Mouse (Mus musculus): ENCODE results near the gene Cd274. TPM values are rescaled to one million over a fixed set of nuclear protein-coding genes. Genes with fewer than 3 reads are reported as not detected.

The Cd274 gene
- polyA plus RNA-seq, 1 experiment from 2014 or later, result 0.16 TPM

- Histone ChIP-seq H3K27me3 (no peaks in the 10 kb centered on the region), H3K27ac (no peak overlapping the region), H3K4me1 (peaks cover 7% of the 10 kb centered on the region; the same call in 1 of the 2 replicates), H3K4me3 (replicated peaks) (no peak overlapping the region), H3K9me3 (replicated peaks) (no peaks in the 10 kb centered on the region), H3K4me2 (no peak overlapping the region), H3K9ac (no peak overlapping the region), H3K36me3 (no peaks in the 10 kb centered on the region)
- WGBS, result 95% methylated on average over 2 of the region's 2 CpGs
- ATAC-seq (replicated peaks; ENCODE audit: low FRiP score), result no peak
These were observed 786 bp downstream of the Cd274 start for GRCm38 (mm10) chr19:29368041-29368440.

- WGBS, result 77% methylated on average over 3 of the region's 3 CpGs
- ATAC-seq (replicated peaks; ENCODE audit: low FRiP score), result no peak
These were observed 1.5 kb downstream of the Cd274 start for GRCm38 (mm10) chr19:29368671-29369309.

GRCm38 (mm10) chr19:29370112-29370511 is 2.9 kb downstream of the Cd274 start:
- Histone ChIP-seq H3K4me1 (peaks cover 7% of the 10 kb centered on the region; the same call in 1 of the 2 replicates), H3K4me3 (replicated peaks) (no peak overlapping the region), H3K27ac (no peak overlapping the region), H3K4me2 (no peak overlapping the region), H3K36me3 (no peaks in the 10 kb centered on the region), H3K27me3 (no peaks in the 10 kb centered on the region), H3K9me3 (replicated peaks) (no peaks in the 10 kb centered on the region), H3K9ac (no peak overlapping the region)
- WGBS, result 68% methylated on average over 12 of the region's 12 CpGs
- no peak for ATAC-seq (replicated peaks; ENCODE audit: low FRiP score)

More at GRCm38 (mm10) chr19:29368671-29369309, 1.5 kb downstream of the Cd274 start:
- H3K9ac ChIP-seq, result no peak overlapping the region
- H3K27me3 ChIP-seq, result no peaks in the 10 kb centered on the region
- H3K36me3 ChIP-seq, result no peaks in the 10 kb centered on the region
- no peak overlapping the region for H3K4me2 ChIP-seq
- H3K4me3 ChIP-seq (replicated peaks), result no peak overlapping the region
- H3K9me3 ChIP-seq (replicated peaks), result no peaks in the 10 kb centered on the region
- peaks cover 7% of the 10 kb centered on the region; the same call in 1 of the 2 replicates for H3K4me1 ChIP-seq
- H3K27ac ChIP-seq, result no peak overlapping the region

GRCm38 (mm10) chr19:29370545-29371283 is 3.5 kb downstream of the Cd274 start:
- no peaks in the 10 kb centered on the region for H3K27me3 ChIP-seq
- peaks cover 7% of the 10 kb centered on the region; the same call in 1 of the 2 replicates for H3K4me1 ChIP-seq
- no peak overlapping the region for H3K4me2 ChIP-seq
- H3K9me3 ChIP-seq (replicated peaks), result no peaks in the 10 kb centered on the region
- WGBS, result 90% methylated on average over 7 of the region's 7 CpGs
- no peak overlapping the region for H3K9ac ChIP-seq
- H3K27ac ChIP-seq, result no peak overlapping the region
- no peak for ATAC-seq (replicated peaks; ENCODE audit: low FRiP score)
- no peak overlapping the region for H3K4me3 ChIP-seq (replicated peaks)
- no peaks in the 10 kb centered on the region for H3K36me3 ChIP-seq

GRCm38 (mm10) chr19:29371284-29372081 is 4.2 kb downstream of the Cd274 start:
- no peak overlapping the region for H3K27ac ChIP-seq
- peaks cover 7% of the 10 kb centered on the region; the same call in 1 of the 2 replicates for H3K4me1 ChIP-seq
- no peak overlapping the region for H3K4me3 ChIP-seq (replicated peaks)
- WGBS, result 79% methylated on average over 18 of the region's 18 CpGs
- H3K9ac ChIP-seq, result no peak overlapping the region
- no peaks in the 10 kb centered on the region for H3K27me3 ChIP-seq
- no peaks in the 10 kb centered on the region for H3K36me3 ChIP-seq
- ATAC-seq (replicated peaks; ENCODE audit: low FRiP score), result no peak
- H3K9me3 ChIP-seq (replicated peaks), result no peaks in the 10 kb centered on the region
- H3K4me2 ChIP-seq, result no peak overlapping the region

- no peak overlapping the region for H3K4me3 ChIP-seq (replicated peaks)
- H3K36me3 ChIP-seq, result no peaks in the 10 kb centered on the region
- no peak overlapping the region for H3K27ac ChIP-seq
- peaks cover 4% of the 10 kb centered on the region; the same call in 1 of the 2 replicates for H3K4me1 ChIP-seq
- no peaks in the 10 kb centered on the region for H3K27me3 ChIP-seq
- no peak for ATAC-seq (replicated peaks; ENCODE audit: low FRiP score)
- no peak overlapping the region for H3K4me2 ChIP-seq
- no peak overlapping the region for H3K9ac ChIP-seq
- no peaks in the 10 kb centered on the region for H3K9me3 ChIP-seq (replicated peaks)
- 65% methylated on average over 4 of the region's 4 CpGs for WGBS
These were observed 4.9 kb downstream of the Cd274 start for GRCm38 (mm10) chr19:29372138-29372537.

- WGBS, result 77% methylated on average over 3 of the region's 3 CpGs
- H3K4me1 ChIP-seq, result peaks cover under 1% of the 10 kb centered on the region; the same call in 1 of the 2 replicates
- H3K27ac ChIP-seq, result no peak overlapping the region
These were observed 5.4 kb downstream of the Cd274 start for GRCm38 (mm10) chr19:29372621-29373020.

GRCm38 (mm10) chr19:29373438-29373837 is 6.2 kb downstream of the Cd274 start:
- Histone ChIP-seq H3K9ac (no peak overlapping the region), H3K36me3 (no peaks in the 10 kb centered on the region), H3K27ac (no peak overlapping the region), H3K4me2 (peak overlapping the region; percentile 49), H3K9me3 (replicated peaks) (no peaks in the 10 kb centered on the region), H3K4me3 (replicated peaks) (peak overlapping the region; percentile 10; the same call in 1 of the 2 replicates), H3K4me1 (no peaks in the 10 kb centered on the region), H3K27me3 (no peaks in the 10 kb centered on the region)
- 35% methylated on average over 11 of the region's 11 CpGs for WGBS
- ATAC-seq (replicated peaks; ENCODE audit: low FRiP score), result no peak

More at GRCm38 (mm10) chr19:29372621-29373020, 5.4 kb downstream of the Cd274 start:
- Histone ChIP-seq H3K9me3 (replicated peaks) (no peaks in the 10 kb centered on the region), H3K4me3 (replicated peaks) (no peak overlapping the region), H3K4me2 (no peak overlapping the region), H3K36me3 (no peaks in the 10 kb centered on the region), H3K9ac (no peak overlapping the region), H3K27me3 (no peaks in the 10 kb centered on the region)
- ATAC-seq (replicated peaks; ENCODE audit: low FRiP score), result no peak

- Histone ChIP-seq H3K4me1 (no peaks in the 10 kb centered on the region), H3K4me2 (no peak overlapping the region), H3K9me3 (replicated peaks) (no peaks in the 10 kb centered on the region), H3K36me3 (no peaks in the 10 kb centered on the region), H3K4me3 (replicated peaks) (no peak overlapping the region), H3K27me3 (no peaks in the 10 kb centered on the region), H3K27ac (no peak overlapping the region), H3K9ac (no peak overlapping the region)
- WGBS, result 87% methylated on average over 9 of the region's 9 CpGs
- ATAC-seq (replicated peaks; ENCODE audit: low FRiP score), result no peak
These were observed 7.7 kb downstream of the Cd274 start for GRCm38 (mm10) chr19:29374947-29375346.

GRCm38 (mm10) chr19:29376382-29376781 is 9.1 kb downstream of the Cd274 start:
- no peak overlapping the region for H3K4me3 ChIP-seq (replicated peaks)
- no peak overlapping the region for H3K4me2 ChIP-seq
- no peaks in the 10 kb centered on the region for H3K4me1 ChIP-seq
- no peaks in the 10 kb centered on the region for H3K27me3 ChIP-seq
- no peaks in the 10 kb centered on the region for H3K36me3 ChIP-seq
- no peak for ATAC-seq (replicated peaks; ENCODE audit: low FRiP score)
- H3K9me3 ChIP-seq (replicated peaks), result no peaks in the 10 kb centered on the region
- no peak overlapping the region for H3K9ac ChIP-seq
- 77% methylated on average over 3 of the region's 3 CpGs for WGBS
- no peak overlapping the region for H3K27ac ChIP-seq

GRCm38 (mm10) chr19:29379839-29380603 is 12.8 kb downstream of the Cd274 start:
- H3K4me1 ChIP-seq, result no peaks in the 10 kb centered on the region
- H3K9ac ChIP-seq, result no peak overlapping the region
- H3K4me3 ChIP-seq (replicated peaks), result no peak overlapping the region
- H3K27ac ChIP-seq, result no peak overlapping the region
- WGBS, result 80% methylated on average over 14 of the region's 14 CpGs
- no peak for ATAC-seq (replicated peaks; ENCODE audit: low FRiP score)
- no peak overlapping the region for H3K4me2 ChIP-seq
- no peaks in the 10 kb centered on the region for H3K27me3 ChIP-seq
- no peaks in the 10 kb centered on the region for H3K9me3 ChIP-seq (replicated peaks)
- H3K36me3 ChIP-seq, result no peaks in the 10 kb centered on the region
